Comparison of ENCODE assay signal across 40 mouse cellular contexts in the genomic region with DNA sequence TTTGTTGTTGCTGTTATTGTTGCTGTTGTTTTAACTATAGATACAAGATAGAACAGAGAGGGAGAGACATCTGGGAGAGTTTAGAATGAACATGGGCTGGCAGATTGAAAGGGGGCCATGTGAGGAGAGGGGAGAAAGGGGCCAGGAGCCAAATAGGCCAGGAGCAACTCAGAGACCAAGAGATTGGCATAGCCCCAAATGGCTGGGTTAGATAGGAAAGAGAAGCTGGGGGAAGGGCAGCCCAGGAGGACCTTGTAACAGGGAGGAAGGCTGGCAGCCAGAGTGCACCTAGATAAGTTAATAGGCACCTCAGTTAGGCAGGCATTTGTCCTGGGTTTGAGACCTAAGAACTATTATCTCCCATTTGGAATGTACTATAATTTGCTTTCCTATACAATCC. TPM values are rescaled to one million over a fixed set of nuclear protein-coding genes. Genes with fewer than 3 reads are reported as not detected.
DNase-seq lines count a peak whose midpoint lies in the region; ATAC-seq and TF ChIP-seq lines count a peak whose summit lies in the region.
"Had no signal": no experiment of that assay in that cellular context is flagged by ENCODE, and none has a peak within 500 bp of the region (broad histone marks: within the 10 kb centered on the region; RNA-seq: fewer than 3 reads in every experiment).

No protein-coding gene starts in this region.

- no peak overlapping the region for H3K9ac ChIP-seq in midbrain, postnatal 0 days (replicated peaks; ENCODE audit: low read length, poor library complexity, severe bottlenecking)
- H3K9ac ChIP-seq in midbrain, embryonic 15.5 days: no peak overlapping the region
- H3K9ac ChIP-seq in heart, embryonic 11.5 days (ENCODE audit: low read depth, low read length): no peak overlapping the region
- H3K9ac ChIP-seq: embryonic facial prominence, embryonic 13.5 days; intestine, embryonic 15.5 days; limb, embryonic 15.5 days; liver, embryonic 13.5 days had no signal

- no peak overlapping the region for H3K27ac ChIP-seq in kidney, adult 2 months (ENCODE audit: insufficient read depth, low read depth, low read length)
- H3K27ac ChIP-seq in midbrain, postnatal 0 days (ENCODE audit: low read depth, low read length): no peak overlapping the region
- H3K27ac ChIP-seq in midbrain, embryonic 15.5 days: no peak overlapping the region
- no peak overlapping the region for H3K27ac ChIP-seq in heart, embryonic 11.5 days (ENCODE audit: low read depth, low read length)
- H3K27ac ChIP-seq: embryonic facial prominence, embryonic 13.5 days; forebrain, embryonic 10.5 days; hindbrain, embryonic 10.5 days; intestine, embryonic 15.5 days; limb, embryonic 10.5 days; limb, embryonic 15.5 days; liver, embryonic 13.5 days; midbrain, embryonic 10.5 days had no signal

- H3K4me1 ChIP-seq in kidney, adult 2 months (ENCODE audit: control insufficient read depth, insufficient read depth, low read length): no peaks in the 10 kb centered on the region; the same call in 1 of the 2 replicates
- no peaks in the 10 kb centered on the region for H3K4me1 ChIP-seq in midbrain, postnatal 0 days (ENCODE audit: insufficient read depth, low read length)
- no peaks in the 10 kb centered on the region for H3K4me1 ChIP-seq in midbrain, embryonic 15.5 days
- H3K4me1 ChIP-seq in heart, embryonic 11.5 days (ENCODE audit: control insufficient read depth, insufficient read depth, low read length): no peaks in the 10 kb centered on the region
- H3K4me1 ChIP-seq: embryonic facial prominence, embryonic 13.5 days; forebrain, embryonic 10.5 days; hindbrain, embryonic 10.5 days; intestine, embryonic 15.5 days; limb, embryonic 10.5 days; limb, embryonic 15.5 days; liver, embryonic 13.5 days; midbrain, embryonic 10.5 days had no signal

- peak; percentile 5 for DNase-seq in adrenal gland, postnatal 10 days
- DNase-seq in adrenal gland, postnatal 4 days (ENCODE audit: low spot score in 2 of 2): no peak
- DNase-seq in kidney, adult 2 months: peak; percentile 25
- no peak for DNase-seq in kidney, adult 11 months
- DNase-seq in midbrain, postnatal 0 days (ENCODE audit: low spot score): peak; percentile 34
- no peak for DNase-seq in frontal cortex, adult 2 months (ENCODE audit: extremely low spot score in 1 of 2, low spot score in 1 of 2)
- DNase-seq: adrenal gland, postnatal 14 days; cerebellum, adult 8-10 months; gastrocnemius, postnatal 10 days; heart, postnatal 14 days; kidney, postnatal 14 days; liver, embryonic 13.5 days; lung, adult 18-20 months; lung, postnatal 4 days; thymus, adult 2 months; thymus, postnatal 36 days had no signal

- H3K4me2 ChIP-seq in midbrain, postnatal 0 days (ENCODE audit: low read depth, low read length, poor library complexity, severe bottlenecking): no peak overlapping the region
- H3K4me2 ChIP-seq in midbrain, embryonic 15.5 days: no peak overlapping the region
- H3K4me2 ChIP-seq in heart, embryonic 11.5 days: no peak overlapping the region
- H3K4me2 ChIP-seq: embryonic facial prominence, embryonic 13.5 days; intestine, embryonic 15.5 days; limb, embryonic 15.5 days; liver, embryonic 13.5 days had no signal

- ATAC-seq in midbrain, postnatal 0 days (ENCODE audit: low FRiP score): no peak
- ATAC-seq in midbrain, embryonic 15.5 days (replicated peaks): no peak
- ATAC-seq in heart, embryonic 11.5 days (replicated peaks; ENCODE audit: insufficient number of reproducible peaks, low FRiP score, low TSS enrichment): no peak
- ATAC-seq: forebrain, embryonic 16.5 days; hindbrain, embryonic 16.5 days; intestine, embryonic 15.5 days; lung, postnatal 0 days had no signal

- TF ChIP-seq CTCF in kidney, adult 2 months (conservative IDR thresholded peaks at IDR 0.05; ENCODE audit: insufficient read depth, insufficient read length, low read depth, low read length): no peak
- TF ChIP-seq CTCF in midbrain, postnatal 0 days (IDR thresholded peaks at IDR 0.05): no peak

- H3K9me3 ChIP-seq in midbrain, postnatal 0 days (ENCODE audit: low read length): no peaks in the 10 kb centered on the region
- H3K9me3 ChIP-seq in midbrain, embryonic 15.5 days: no peaks in the 10 kb centered on the region
- no peaks in the 10 kb centered on the region for H3K9me3 ChIP-seq in heart, embryonic 11.5 days (replicated peaks; ENCODE audit: control insufficient read depth, low read length)
- H3K9me3 ChIP-seq: embryonic facial prominence, embryonic 13.5 days; forebrain, embryonic 10.5 days; G1E; hindbrain, embryonic 10.5 days; intestine, embryonic 15.5 days; limb, embryonic 10.5 days; limb, embryonic 15.5 days; liver, embryonic 13.5 days; midbrain, embryonic 10.5 days had no signal

- no peak overlapping the region for H3K4me3 ChIP-seq in kidney, adult 2 months (ENCODE audit: insufficient read depth, low read depth, low read length)
- no peak overlapping the region for H3K4me3 ChIP-seq in midbrain, postnatal 0 days (ENCODE audit: low read depth, low read length)
- no peak overlapping the region for H3K4me3 ChIP-seq in midbrain, embryonic 15.5 days
- H3K4me3 ChIP-seq in heart, embryonic 11.5 days (ENCODE audit: low read depth, low read length): no peak overlapping the region
- H3K4me3 ChIP-seq: embryonic facial prominence, embryonic 13.5 days; forebrain, embryonic 10.5 days; hindbrain, embryonic 10.5 days; intestine, embryonic 15.5 days; limb, embryonic 10.5 days; limb, embryonic 15.5 days; liver, embryonic 13.5 days; midbrain, embryonic 10.5 days had no signal

- H3K27me3 ChIP-seq in kidney, adult 2 months (replicated peaks; ENCODE audit: control insufficient read depth, insufficient read depth, low read length): no peaks in the 10 kb centered on the region
- no peaks in the 10 kb centered on the region for H3K27me3 ChIP-seq in midbrain, postnatal 0 days (ENCODE audit: insufficient read depth, low read length)
- no peaks in the 10 kb centered on the region for H3K27me3 ChIP-seq in midbrain, embryonic 15.5 days (replicated peaks)
- H3K27me3 ChIP-seq in heart, embryonic 11.5 days (ENCODE audit: control insufficient read depth, insufficient read depth, low read length): no peaks in the 10 kb centered on the region
- H3K27me3 ChIP-seq: CH12.LX; embryonic facial prominence, embryonic 13.5 days; intestine, embryonic 15.5 days; limb, embryonic 15.5 days; liver, embryonic 13.5 days had no signal

- no peaks in the 10 kb centered on the region for H3K36me3 ChIP-seq in kidney, adult 2 months (ENCODE audit: control insufficient read depth, insufficient read depth, low read length)
- no peaks in the 10 kb centered on the region for H3K36me3 ChIP-seq in midbrain, postnatal 0 days (ENCODE audit: insufficient read depth, low read length)
- no peaks in the 10 kb centered on the region for H3K36me3 ChIP-seq in midbrain, embryonic 15.5 days (replicated peaks)
- H3K36me3 ChIP-seq in heart, embryonic 11.5 days (ENCODE audit: control insufficient read depth, insufficient read depth, low read length): no peaks in the 10 kb centered on the region
- H3K36me3 ChIP-seq: embryonic facial prominence, embryonic 13.5 days; forebrain, embryonic 10.5 days; G1E; hindbrain, embryonic 10.5 days; intestine, embryonic 15.5 days; limb, embryonic 10.5 days; limb, embryonic 15.5 days; liver, embryonic 13.5 days; midbrain, embryonic 10.5 days had no signal

- TF ChIP-seq POLR2A in kidney, adult 2 months (IDR thresholded peaks at IDR 0.05; ENCODE audit: low read depth, low read length): no peak

RNA-seq across cellular contexts. Expression of a gene that starts 6.4 kb away (rescaled TPM):
- total RNA-seq in adrenal gland, postnatal 10 days (2021): not detected
- total RNA-seq in adrenal gland, postnatal 4 days (2021): under 1 TPM in 1 of 2 experiments, not detected in 1; 0.11 TPM
- polyA plus RNA-seq in kidney, adult 2 months (2012; rRNA removed): 0.02 TPM in 1 of 2 replicates, not detected in the other
- 0.11 TPM in 1 of 2 replicates, not detected in the other for total RNA-seq in midbrain, postnatal 0 days (2014; rRNA removed)
- 0.11 and 0.23 TPM in 2 replicates for polyA plus RNA-seq in midbrain, postnatal 0 days (2015; fragmentation: Nextera tagmentation; extraction: Ambion mirVana)
- not detected in 2 replicates for polyA plus RNA-seq in midbrain, embryonic 15.5 days (2015; fragmentation: Nextera tagmentation; extraction: Ambion mirVana)
- 0.06 and 0.14 TPM in 2 replicates for polyA plus RNA-seq in frontal cortex, adult 2 months (2012; rRNA removed)
- polyA plus RNA-seq in heart, embryonic 11.5 days (2014; fragmentation: Nextera tagmentation; extraction: Ambion mirVana): 0.07 and 0.16 TPM in 2 replicates
- total RNA-seq: adrenal gland, postnatal 14 days; gastrocnemius, postnatal 10 days; heart, adult 8-10 months; monocyte, adult 5-6 weeks had no signal
- polyA plus RNA-seq: C2C12; embryonic facial prominence, embryonic 13.5 days; forebrain, embryonic 10.5 days; G1E; heart, embryonic 14.5 days; hindbrain, embryonic 10.5 days; kidney, embryonic 14.5 days; limb, embryonic 10.5 days; liver, embryonic 13.5 days; midbrain, embryonic 10.5 days; spleen, adult 2 months had no signal

RNA-seq across cellular contexts. Expression of a gene that starts 25.3 kb away (rescaled TPM):
- total RNA-seq in adrenal gland, postnatal 10 days (2021): not detected
- total RNA-seq in adrenal gland, postnatal 4 days (2021): not detected
- not detected in 2 replicates for polyA plus RNA-seq in kidney, adult 2 months (2012; rRNA removed)
- total RNA-seq in midbrain, postnatal 0 days (2014; rRNA removed): not detected in 2 replicates
- polyA plus RNA-seq in midbrain, postnatal 0 days (2015; fragmentation: Nextera tagmentation; extraction: Ambion mirVana): not detected in 2 replicates
- polyA plus RNA-seq in midbrain, embryonic 15.5 days (2015; fragmentation: Nextera tagmentation; extraction: Ambion mirVana): not detected in 2 replicates
- polyA plus RNA-seq in frontal cortex, adult 2 months (2012; rRNA removed): not detected in 2 replicates
- polyA plus RNA-seq in heart, embryonic 11.5 days (2014; fragmentation: Nextera tagmentation; extraction: Ambion mirVana): not detected in 2 replicates
- total RNA-seq: adrenal gland, postnatal 14 days; CH12.LX; G1E; gastrocnemius, postnatal 10 days; heart, adult 8-10 months; heart, postnatal 14 days; layer of hippocampus, adult 8-10 months; layer of hippocampus, postnatal 25 days; monocyte, adult 5-6 weeks had no signal
- polyA plus RNA-seq: C2C12; embryonic facial prominence, embryonic 13.5 days; forebrain, embryonic 10.5 days; forebrain, embryonic 16.5 days; G1E; gonadal fat pad, adult 2 months; heart, embryonic 14.5 days; hindbrain, embryonic 10.5 days; hindbrain, embryonic 16.5 days; kidney, embryonic 14.5 days; limb, embryonic 10.5 days; limb, embryonic 15.5 days; liver, embryonic 13.5 days; midbrain, embryonic 10.5 days; neural tube, embryonic 14.5 days; spleen, adult 2 months; thymus, adult 2 months had no signal

Comparison
In these comparisons a context has a peak if more than half of its experiments do, and no peak if none do; other contexts are left out.
1. DNase-seq: peak in adrenal gland, postnatal 10 days (single experiment), kidney, adult 2 months (single experiment) and midbrain, postnatal 0 days (single experiment); none in adrenal gland, postnatal 4 days (0 of 2), kidney, adult 11 months (single experiment) and frontal cortex, adult 2 months (0 of 2).